Mouse (Mus musculus): ENCODE measurements around the gene Crtac1. TPM values are rescaled to one million over a fixed set of nuclear protein-coding genes. Genes with fewer than 3 reads are reported as not detected.

Crtac1 gene
- total and polyA plus RNA-seq, 3 experiments, result 0.15 TPM; not detected in 2

GRCm38 (mm10) chr19:42311332-42311731 is 120.3 kb downstream of the Crtac1 start:
- H3K27me3 ChIP-seq (ENCODE audit: control insufficient read depth in 1 of 2, insufficient read depth in 2 of 2, low read length in 2 of 2), result peaks cover 0 to 3% of the 10 kb centered on the region in 2 experiments; a peak in 1 of 4 replicates
- TF ChIP-seq CHD2 (IDR thresholded peaks at IDR 0.05; ENCODE audit: low read length), result no peak
- peak; percentile 29 for TF ChIP-seq RAD21 (IDR thresholded peaks at IDR 0.05; ENCODE audit: low read depth, low read length)
- no peak for TF ChIP-seq MXI1 (IDR thresholded peaks at IDR 0.05; ENCODE audit: low read depth, low read length)
- TF ChIP-seq CTCF (IDR thresholded peaks at IDR 0.05 in 2 of 3, conservative IDR thresholded peaks at IDR 0.05 in 1 of 3; ENCODE audit: control insufficient read depth in 1 of 3, insufficient read depth in 1 of 3, low read depth in 2 of 3, low read length in 3 of 3, poor library complexity in 1 of 3, severe bottlenecking in 1 of 3), result peak in 1 of 3 experiments; percentile 35; a peak in 2 of 6 replicates
- TF ChIP-seq ZNF384 (IDR thresholded peaks at IDR 0.05; ENCODE audit: low read depth, low read length), result no peak
- no peaks in the 10 kb centered on the region for H3K9me3 ChIP-seq (replicated peaks; ENCODE audit: insufficient read depth, low read length)
- no peak overlapping the region for H3K9ac ChIP-seq (ENCODE audit: control insufficient read depth, low read depth, low read length, poor library complexity, severe bottlenecking)
- H3K4me1 ChIP-seq (ENCODE audit: control insufficient read depth in 1 of 2, insufficient read depth in 2 of 2, low read length in 2 of 2), result peaks cover 0 to 6% of the 10 kb centered on the region in 2 experiments; a peak in 1 of 4 replicates
- no peaks in the 10 kb centered on the region for H3K79me2 ChIP-seq (ENCODE audit: control insufficient read depth, insufficient read depth, low read length, poor library complexity)
- H3K36me3 ChIP-seq (ENCODE audit: control insufficient read depth in 1 of 2, insufficient read depth in 2 of 2, low read length in 2 of 2), result no peaks in the 10 kb centered on the region; a peak in 1 of 4 replicates
- no peak overlapping the region for H3K27ac ChIP-seq (ENCODE audit: control insufficient read depth, low read depth, low read length)
- H3K4me3 ChIP-seq (ENCODE audit: control insufficient read depth in 1 of 2, insufficient read depth in 1 of 2, low read depth in 2 of 2, low read length in 2 of 2), result no peak overlapping the region
- DNase-seq (ENCODE audit: low read depth, low spot score), result peak; percentile 23

GRCm38 (mm10) chr19:42308931-42309330 is 122.7 kb downstream of the Crtac1 start:
- Histone ChIP-seq H3K9me3 (replicated peaks; ENCODE audit: insufficient read depth, low read length) (no peaks in the 10 kb centered on the region), H3K4me3 (ENCODE audit: control insufficient read depth in 1 of 2, insufficient read depth in 1 of 2, low read depth in 2 of 2, low read length in 2 of 2) (no peak overlapping the region), H3K36me3 (ENCODE audit: control insufficient read depth in 1 of 2, insufficient read depth in 2 of 2, low read length in 2 of 2) (no peaks in the 10 kb centered on the region; a peak in 1 of 4 replicates), H3K27me3 (ENCODE audit: control insufficient read depth in 1 of 2, insufficient read depth in 2 of 2, low read length in 2 of 2) (peaks cover 0 to 3% of the 10 kb centered on the region in 2 experiments; a peak in 1 of 4 replicates), H3K4me1 (ENCODE audit: control insufficient read depth in 1 of 2, insufficient read depth in 2 of 2, low read length in 2 of 2) (peaks cover 2 to 15% of the 10 kb centered on the region in 2 experiments; a peak in 3 of 4 replicates), H3K79me2 (ENCODE audit: control insufficient read depth, insufficient read depth, low read length, poor library complexity) (no peaks in the 10 kb centered on the region), H3K9ac (ENCODE audit: control insufficient read depth, low read depth, low read length, poor library complexity, severe bottlenecking) (no peak overlapping the region), H3K27ac (ENCODE audit: control insufficient read depth, low read depth, low read length) (no peak overlapping the region)
- peak; percentile 47 for DNase-seq (ENCODE audit: low read depth, low spot score)
- TF ChIP-seq ELF1 (IDR thresholded peaks at IDR 0.05; ENCODE audit: low read depth, low read length), result no peak
- no peak for TF ChIP-seq TCF12 (IDR thresholded peaks at IDR 0.05; ENCODE audit: low read depth, low read length)
- no peak for TF ChIP-seq MAFK (IDR thresholded peaks at IDR 0.05; ENCODE audit: borderline replicate concordance, low read depth, low read length)

- Histone ChIP-seq H3K4me3 (ENCODE audit: control insufficient read depth in 1 of 2, insufficient read depth in 1 of 2, low read depth in 2 of 2, low read length in 2 of 2) (no peak overlapping the region), H3K9ac (ENCODE audit: control insufficient read depth, low read depth, low read length, poor library complexity, severe bottlenecking) (no peak overlapping the region), H3K36me3 (ENCODE audit: control insufficient read depth in 1 of 2, insufficient read depth in 2 of 2, low read length in 2 of 2) (no peaks in the 10 kb centered on the region; a peak in 1 of 4 replicates), H3K9me3 (replicated peaks; ENCODE audit: insufficient read depth, low read length) (no peaks in the 10 kb centered on the region), H3K4me1 (ENCODE audit: control insufficient read depth in 1 of 2, insufficient read depth in 2 of 2, low read length in 2 of 2) (peaks cover 2 to 15% of the 10 kb centered on the region in 2 experiments; a peak in 3 of 4 replicates), H3K27ac (ENCODE audit: control insufficient read depth, low read depth, low read length) (no peak overlapping the region), H3K79me2 (ENCODE audit: control insufficient read depth, insufficient read depth, low read length, poor library complexity) (no peaks in the 10 kb centered on the region), H3K27me3 (ENCODE audit: control insufficient read depth in 1 of 2, insufficient read depth in 2 of 2, low read length in 2 of 2) (no peaks in the 10 kb centered on the region)
- TF ChIP-seq MEF2A (IDR thresholded peaks at IDR 0.05; ENCODE audit: extremely low read depth, insufficient replicate concordance, low read depth, low read length, poor library complexity, severe bottlenecking), result no peak
- TF ChIP-seq ETS1 (IDR thresholded peaks at IDR 0.05; ENCODE audit: low read depth, low read length), result 0 out of 2 replicates have a peak, but pooled peaks have one; percentile 11
- TF ChIP-seq POLR2AphosphoS2 (IDR thresholded peaks at IDR 0.05; ENCODE audit: low read length), result no peak
- DNase-seq (ENCODE audit: low read depth, low spot score), result peak; percentile 24
Measured at GRCm38 (mm10) chr19:42307019-42307418, 124.6 kb downstream of the Crtac1 start.

Measured in MEL (cell line).